Mouse (Mus musculus) embryonic facial prominence, embryonic 10.5 days (tissue): Measurements from ENCODE around the gene Tuft1. TPM values are rescaled to one million over a fixed set of nuclear protein-coding genes. Genes with fewer than 3 reads are reported as not detected.
"Not testable (repeated sequence)": the region's sequence is repeated elsewhere in the genome, so short reads cannot be mapped to it uniquely, and the experiment has no call there.

ENCODE experiments used
- DNase-seq: peaks from one replicate; pipeline ENCODE4 v3.0.0-alpha.2; 2017; ENCODE audit warnings: low spot score
- H3K27ac ChIP-seq: fragments of 300-500 bp; sonication (generic); replicated peaks from 2 replicates; pipeline ENCODE4 v1.5.1; 2016; ENCODE audit warnings: mild to moderate bottlenecking
- H3K27me3 ChIP-seq: fragments of 300-500 bp; sonication (generic); replicated peaks from 2 replicates; pipeline ENCODE4 v1.6.1; 2016; ENCODE audit warnings: low read depth, mild to moderate bottlenecking; ENCODE audit not compliant: poor library complexity, severe bottlenecking
- H3K36me3 ChIP-seq: fragments of 300-500 bp; sonication (generic); replicated peaks from 2 replicates; pipeline ENCODE4 v1.6.1; 2016; ENCODE audit warnings: mild to moderate bottlenecking, moderate library complexity
- H3K4me1 ChIP-seq: fragments of 300-500 bp; sonication (generic); 2 replicates; pipeline ENCODE4 v1.6.1; 2016
- H3K4me3 ChIP-seq: fragments of 300-500 bp; sonication (generic); 2 replicates; pipeline ENCODE4 v1.5.1; 2016; ENCODE audit warnings: mild to moderate bottlenecking, moderate library complexity
- H3K9me3 ChIP-seq: fragments of 300-500 bp; sonication (generic); 2 replicates; pipeline ENCODE4 v1.6.1; 2016; ENCODE audit warnings: mild to moderate bottlenecking
- WGBS: fragments of 180-500 bp; shearing (Covaris S2); methylation state at CpG from one replicate; pipeline ENCODE4 v1.1.7; 2016; 5-methylcytosine and 5-hydroxymethylcytosine counted together
- polyA plus RNA-seq: library from polyadenylated mRNA; unstranded; fragments of >200 nt; fragmentation: Nextera tagmentation; extraction: Ambion mirVana; gene quantifications from 2 replicates; pipeline ENCODE4 v1.2.1, GENCODE M21; 2016

The Tuft1 gene
- polyA plus RNA-seq, 1 experiment from 2014 or later: 4.7 TPM

GRCm38 (mm10) chr3:94650409-94650808, 8.3 kb downstream of the Tuft1 start:
- 79% methylated on average over 7 of the region's 7 CpGs for WGBS
- no peaks in the 10 kb centered on the region for H3K27me3 ChIP-seq
- DNase-seq: no peak
- no peaks in the 10 kb centered on the region for H3K36me3 ChIP-seq
- no peaks in the 10 kb centered on the region for H3K9me3 ChIP-seq
- H3K4me3 ChIP-seq: no peak overlapping the region
- H3K27ac ChIP-seq: no peak overlapping the region
- H3K4me1 ChIP-seq: peaks cover 22% of the 10 kb centered on the region

DNA sequence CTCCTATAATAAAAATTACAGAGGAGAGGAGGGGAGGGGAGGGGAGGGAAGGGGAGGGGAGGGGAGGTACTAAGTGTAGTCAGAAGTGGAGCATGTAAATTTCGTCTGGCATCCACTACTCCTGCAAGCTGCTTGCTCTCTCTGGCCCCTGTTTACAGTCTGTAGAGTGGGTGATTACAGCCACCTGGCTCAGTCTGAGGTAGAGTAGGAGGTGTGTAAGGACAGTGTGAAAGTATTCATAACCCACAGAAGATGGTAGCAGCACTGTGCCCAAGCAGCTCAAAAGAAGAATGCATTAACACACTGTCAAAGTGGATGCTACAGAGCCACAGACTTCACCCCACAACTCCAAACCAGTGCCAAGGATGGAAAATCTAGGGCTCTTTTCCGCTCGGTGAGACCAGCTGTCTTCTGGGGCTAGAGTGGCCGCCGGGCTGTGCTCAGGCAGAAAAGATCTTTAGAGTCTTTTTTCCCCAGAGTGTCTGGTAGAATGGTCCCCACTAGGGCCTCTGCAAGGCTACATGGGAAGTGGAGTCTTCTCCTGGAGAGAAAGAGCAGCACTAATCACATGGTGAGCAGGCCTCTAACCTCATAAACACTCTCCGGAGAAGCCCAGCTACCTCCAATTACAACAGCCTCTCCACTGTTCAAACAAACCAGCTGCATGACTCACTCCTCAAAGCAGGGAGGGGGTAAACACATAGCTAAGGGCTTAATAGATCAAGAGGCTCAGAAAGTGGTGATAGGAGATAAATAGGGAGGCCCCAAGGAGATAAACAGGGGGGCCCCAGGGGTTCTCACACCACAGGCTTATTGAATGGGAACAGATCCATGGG, 9.7 kb downstream of the Tuft1 start:
- Histone ChIP-seq H3K9me3 (no peaks in the 10 kb centered on the region), H3K27me3 (no peaks in the 10 kb centered on the region), H3K27ac (peak overlapping the region; percentile 31; the same call in 1 of the 2 replicates), H3K36me3 (no peaks in the 10 kb centered on the region), H3K4me3 (no peak overlapping the region), H3K4me1 (peaks cover 22% of the 10 kb centered on the region)
- 49% methylated on average over 6 of the region's 6 CpGs for WGBS
- DNase-seq: peak; percentile 14

- not testable (repeated sequence) for H3K4me1 ChIP-seq, H3K36me3 ChIP-seq, H3K9me3 ChIP-seq, H3K4me3 ChIP-seq, DNase-seq, H3K27ac ChIP-seq, H3K27me3 ChIP-seq
- WGBS: 83% methylated on average over 2 of the region's 2 CpGs
Observed at GRCm38 (mm10) chr3:94642495-94643162, 16.0 kb downstream of the Tuft1 start, which contains the start of gene Gm10972. TSS of gene Gm10972 (plus strand) at chr3:94643112.

DNA sequence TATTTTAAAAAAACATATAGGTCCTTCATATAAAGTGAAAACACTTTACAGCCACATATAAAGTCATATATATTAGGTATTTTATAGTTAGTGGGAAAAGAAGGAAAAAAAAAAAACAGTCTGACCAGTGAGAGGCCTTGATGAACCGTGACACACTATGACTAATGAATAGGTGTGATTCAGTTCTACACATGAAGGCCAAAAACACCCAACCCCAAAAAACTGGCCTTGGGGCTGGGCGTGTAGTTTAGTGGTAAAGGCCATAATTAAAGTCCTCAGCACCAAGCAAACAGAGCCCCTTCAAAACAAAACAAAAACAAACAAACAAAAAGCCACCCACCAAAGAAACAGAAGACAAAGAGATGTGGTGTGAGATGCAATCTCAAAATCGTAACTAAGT, 28.8 kb downstream of the Tuft1 start:
- DNase-seq: no peak
- 79% methylated on average over 3 of the region's 3 CpGs for WGBS
- Histone ChIP-seq H3K9me3 (no peaks in the 10 kb centered on the region), H3K36me3 (no peaks in the 10 kb centered on the region), H3K27ac (no peak overlapping the region), H3K27me3 (no peaks in the 10 kb centered on the region), H3K4me1 (no peaks in the 10 kb centered on the region), H3K4me3 (no peak overlapping the region)

- Histone ChIP-seq H3K4me3 (no peak overlapping the region), H3K36me3 (no peaks in the 10 kb centered on the region), H3K27ac (no peak overlapping the region), H3K27me3 (no peaks in the 10 kb centered on the region), H3K9me3 (no peaks in the 10 kb centered on the region), H3K4me1 (no peaks in the 10 kb centered on the region)
- WGBS: 87% methylated on average over 5 of the region's 5 CpGs
- no peak for DNase-seq
Observed at GRCm38 (mm10) chr3:94628712-94629111, 30.0 kb downstream of the Tuft1 start.

DNA sequence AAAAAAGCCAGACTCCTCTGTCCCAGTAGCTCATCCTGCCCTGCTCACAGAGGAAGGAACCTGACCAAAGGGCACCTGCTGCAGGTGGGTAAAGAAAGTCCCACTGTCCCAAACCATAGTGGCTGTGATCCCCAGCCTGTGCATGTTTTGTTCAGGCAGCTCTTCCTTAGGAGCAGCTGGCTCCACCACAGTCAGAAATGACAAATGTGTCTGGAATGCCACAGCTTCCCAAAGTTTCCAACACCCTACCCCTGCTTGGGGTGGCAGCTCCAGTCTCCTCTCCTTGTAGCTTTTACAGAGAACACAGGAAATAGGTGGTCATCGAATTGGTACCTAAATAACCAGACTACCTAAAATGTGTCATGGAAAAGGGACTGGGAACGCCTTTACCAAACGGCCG, 34.4 kb downstream of the Tuft1 start:
- Histone ChIP-seq H3K4me1 (no peaks in the 10 kb centered on the region), H3K36me3 (no peaks in the 10 kb centered on the region), H3K27ac (no peak overlapping the region), H3K4me3 (no peak overlapping the region), H3K27me3 (no peaks in the 10 kb centered on the region), H3K9me3 (no peaks in the 10 kb centered on the region)
- WGBS: 92% methylated on average over 4 of the region's 4 CpGs
- no peak for DNase-seq

DNA sequence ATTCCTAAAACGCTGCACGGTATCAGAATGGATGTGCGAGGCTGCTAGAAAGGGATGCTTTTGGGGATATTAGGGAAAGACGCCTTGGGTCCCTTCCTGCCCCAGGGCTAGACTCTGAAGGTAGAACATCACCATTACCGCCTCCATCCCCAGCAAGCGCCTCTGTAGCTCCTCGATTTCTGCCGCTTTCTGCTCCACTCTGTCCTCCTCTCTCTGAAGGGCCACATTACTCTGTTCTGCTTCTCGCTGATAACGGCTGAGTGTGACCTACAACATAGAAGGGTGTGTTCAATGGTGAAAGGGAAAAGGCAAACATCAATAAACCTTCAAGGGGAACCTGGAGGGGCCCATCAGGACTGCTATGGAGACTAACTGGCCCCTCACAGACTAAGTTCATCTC, 36.1 kb downstream of the Tuft1 start:
- H3K27me3 ChIP-seq: no peaks in the 10 kb centered on the region
- no peak overlapping the region for H3K4me3 ChIP-seq
- no peaks in the 10 kb centered on the region for H3K36me3 ChIP-seq
- WGBS: 92% methylated on average over 10 of the region's 10 CpGs
- H3K9me3 ChIP-seq: no peaks in the 10 kb centered on the region
- H3K4me1 ChIP-seq: no peaks in the 10 kb centered on the region
- no peak for DNase-seq
- no peak overlapping the region for H3K27ac ChIP-seq

DNA sequence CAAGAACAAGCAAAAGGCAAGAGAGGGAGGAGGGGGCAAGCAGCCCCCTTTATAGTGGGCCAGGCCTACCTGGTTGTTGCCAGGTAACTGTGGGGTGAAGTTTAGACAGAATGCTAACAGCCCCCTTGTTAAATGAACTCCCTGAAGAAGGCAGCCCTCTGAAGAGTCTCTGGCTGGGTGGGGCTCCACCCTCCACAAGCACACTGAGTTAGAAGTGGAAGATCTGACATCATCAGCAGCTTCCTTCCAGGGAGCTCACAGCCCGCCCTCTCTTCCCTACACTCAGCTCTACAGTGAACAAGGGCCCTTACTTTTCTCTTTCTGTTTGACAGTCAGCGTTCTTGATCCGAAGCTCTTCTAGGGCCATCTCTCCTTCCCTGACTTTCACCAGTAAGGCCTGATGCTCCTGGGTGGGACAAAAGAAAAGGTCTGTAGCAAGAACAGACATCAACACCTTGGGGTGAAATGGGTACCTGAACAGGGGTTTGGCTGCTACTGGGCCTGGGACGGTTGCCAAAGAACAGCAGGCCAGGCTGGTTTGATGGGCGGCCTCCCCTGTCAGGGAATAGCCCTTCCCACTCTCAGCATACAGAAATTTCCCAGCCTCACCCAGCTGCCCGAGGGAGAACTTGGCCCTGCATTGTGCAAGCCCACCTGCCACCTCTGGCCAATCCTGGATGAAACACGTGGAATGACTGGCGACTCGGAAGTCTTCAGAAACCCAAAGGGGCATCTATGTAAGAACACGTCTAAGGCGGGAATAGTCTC, 36.7 kb downstream of the Tuft1 start:
- WGBS: 87% methylated on average over 11 of the region's 11 CpGs
- Histone ChIP-seq H3K4me3 (no peak overlapping the region), H3K27ac (no peak overlapping the region), H3K36me3 (no peaks in the 10 kb centered on the region), H3K27me3 (no peaks in the 10 kb centered on the region), H3K9me3 (no peaks in the 10 kb centered on the region), H3K4me1 (no peaks in the 10 kb centered on the region)
- no peak for DNase-seq

- H3K4me1 ChIP-seq: peaks cover 10% of the 10 kb centered on the region; the same call in 1 of the 2 replicates
- DNase-seq: peak; percentile 32
- 72% methylated on average over 4 of the region's 4 CpGs for WGBS
- H3K27me3 ChIP-seq: no peaks in the 10 kb centered on the region
- H3K4me3 ChIP-seq: no peak overlapping the region
- H3K9me3 ChIP-seq: no peaks in the 10 kb centered on the region
- no peaks in the 10 kb centered on the region for H3K36me3 ChIP-seq
- H3K27ac ChIP-seq: no peak overlapping the region
Observed at GRCm38 (mm10) chr3:94616717-94617116, 42.0 kb downstream of the Tuft1 start.

GRCm38 (mm10) chr3:94613258-94613878, 45.3 kb downstream of the Tuft1 start:
- no peaks in the 10 kb centered on the region for H3K36me3 ChIP-seq
- no peak overlapping the region for H3K4me3 ChIP-seq
- peaks cover 13% of the 10 kb centered on the region; the same call in 1 of the 2 replicates for H3K4me1 ChIP-seq
- H3K27me3 ChIP-seq: no peaks in the 10 kb centered on the region
- H3K27ac ChIP-seq: no peak overlapping the region
- DNase-seq: no peak
- WGBS: 65% methylated on average over 7 of the region's 7 CpGs
- no peaks in the 10 kb centered on the region for H3K9me3 ChIP-seq

GRCm38 (mm10) chr3:94612274-94612673, 46.4 kb downstream of the Tuft1 start:
- H3K27me3 ChIP-seq: no peaks in the 10 kb centered on the region
- no peak overlapping the region for H3K4me3 ChIP-seq
- 83% methylated on average over 1 of the region's 1 CpGs for WGBS
- H3K27ac ChIP-seq: no peak overlapping the region
- DNase-seq: no peak
- no peaks in the 10 kb centered on the region for H3K9me3 ChIP-seq
- no peaks in the 10 kb centered on the region for H3K36me3 ChIP-seq
- H3K4me1 ChIP-seq: peaks cover 13% of the 10 kb centered on the region; the same call in 1 of the 2 replicates

DNA sequence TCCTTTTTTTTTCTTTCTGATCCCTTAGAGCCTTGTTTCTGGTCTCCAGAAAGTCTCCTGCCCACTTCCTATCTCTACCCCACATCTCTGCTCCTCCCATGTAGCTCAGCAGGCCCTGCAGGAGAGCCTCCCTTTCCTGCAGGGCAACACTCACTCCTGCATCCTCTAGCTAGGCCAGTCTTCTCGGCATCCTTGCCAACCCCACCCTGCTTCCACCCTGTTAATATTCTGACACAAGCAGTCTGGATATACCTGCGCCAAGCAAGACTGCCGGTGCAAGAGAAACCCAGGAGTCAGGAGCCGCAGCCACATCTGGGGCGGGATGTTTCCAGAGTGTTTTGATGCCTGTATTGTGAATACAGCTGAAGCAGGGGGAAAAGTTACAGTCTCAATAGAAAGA, 46.8 kb downstream of the Tuft1 start:
- no peak overlapping the region for H3K27ac ChIP-seq
- WGBS: 78% methylated on average over 5 of the region's 5 CpGs
- H3K9me3 ChIP-seq: no peaks in the 10 kb centered on the region
- no peak for DNase-seq
- H3K36me3 ChIP-seq: no peaks in the 10 kb centered on the region
- H3K4me1 ChIP-seq: peaks cover 13% of the 10 kb centered on the region; the same call in 1 of the 2 replicates
- H3K27me3 ChIP-seq: no peaks in the 10 kb centered on the region
- no peak overlapping the region for H3K4me3 ChIP-seq
